Mouse (Mus musculus): Measurements from ENCODE around the gene Inpp5a.
A peak's percentile ranks its signal among the peaks of the same experiment; 100 is the strongest.

Gene Inpp5a

GRCm38 (mm10) chr7:139584221-139585175 is 195.6 kb downstream of the Inpp5a start:
- DNase-seq: peak; percentile 53

DNA sequence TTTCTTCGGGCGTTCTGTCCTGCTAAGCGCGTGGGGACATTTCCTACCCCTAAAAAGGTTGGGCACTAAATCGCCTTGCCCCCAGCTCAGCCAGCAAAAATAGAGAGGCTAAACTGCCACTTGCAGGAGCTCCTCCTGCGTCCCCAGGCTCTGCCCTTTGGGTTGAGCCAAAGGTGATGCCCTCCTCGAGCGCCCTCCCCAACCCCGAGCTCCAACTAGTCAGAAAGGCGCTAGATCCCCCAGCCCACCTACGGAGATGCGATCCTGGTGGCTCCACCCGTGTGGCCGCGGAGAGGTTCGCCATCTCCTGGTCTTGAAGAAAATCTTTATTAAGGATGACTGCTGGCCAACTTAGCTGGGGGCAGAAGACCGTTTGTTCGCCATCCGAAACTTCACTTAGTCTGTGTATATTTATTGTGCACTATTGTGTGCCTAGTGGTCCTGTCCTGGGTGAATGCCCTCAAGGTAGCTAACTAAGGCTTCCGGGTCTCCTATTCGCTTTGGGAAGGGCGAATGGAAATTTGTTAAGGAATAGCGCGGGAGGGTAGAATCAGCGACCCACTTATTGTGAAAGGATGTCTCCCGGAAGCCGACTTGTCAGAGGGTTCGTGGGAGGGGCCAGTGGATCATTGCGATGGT is 196.4 kb downstream of the Inpp5a start:
- peak; percentile 36 for DNase-seq

DNA sequence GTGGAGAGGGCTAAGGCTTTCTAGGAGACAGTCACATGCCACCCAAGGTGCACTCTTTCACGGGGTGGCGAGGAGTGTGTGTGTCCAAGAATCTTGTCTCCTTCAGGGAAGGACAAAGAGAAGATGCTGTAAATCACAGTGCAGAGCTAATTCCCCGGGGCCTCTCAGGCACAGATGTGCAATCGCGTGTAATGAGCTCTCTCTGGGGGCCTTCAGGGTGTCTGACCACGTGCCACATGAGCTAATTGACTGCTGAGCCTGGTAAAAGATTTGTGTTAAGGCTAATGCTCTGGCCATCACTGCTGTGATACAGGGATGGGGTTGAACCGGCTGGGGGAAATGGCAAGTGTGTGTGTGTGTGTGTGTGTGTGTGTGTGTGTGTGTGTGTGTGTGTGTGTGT is 199.0 kb downstream of the Inpp5a start:
- DNase-seq: peak; percentile 78

- peak; percentile 70 for DNase-seq
These were observed 201.4 kb downstream of the Inpp5a start for GRCm38 (mm10) chr7:139590302-139590701.

DNA sequence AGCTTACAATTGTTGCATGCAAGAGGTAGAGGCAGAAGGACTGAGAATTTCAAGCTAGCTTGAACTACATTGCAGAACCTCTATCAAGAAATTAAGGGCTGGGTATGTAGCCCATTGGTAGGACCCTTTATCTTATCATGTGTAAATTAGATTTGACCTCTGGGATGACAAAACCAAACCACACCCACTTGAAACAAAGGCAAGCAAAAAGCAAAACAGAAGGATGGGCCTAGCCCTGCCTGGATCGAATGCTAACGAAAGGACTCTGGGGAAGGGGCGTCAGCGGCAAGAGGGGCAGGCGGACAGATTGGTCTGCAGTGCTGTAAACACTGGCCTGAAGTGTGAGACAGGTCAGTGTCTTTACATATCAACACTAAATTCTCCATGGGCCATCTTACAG is 202.4 kb downstream of the Inpp5a start:
- no peak for DNase-seq

GRCm38 (mm10) chr7:139595311-139595710 is 206.4 kb downstream of the Inpp5a start:
- DNase-seq: no peak

- no peak for DNase-seq
These were observed 207.0 kb downstream of the Inpp5a start for GRCm38 (mm10) chr7:139595862-139596261.

- DNase-seq: no peak
These were observed 221.4 kb downstream of the Inpp5a start for GRCm38 (mm10) chr7:139610328-139610727.

GRCm38 (mm10) chr7:139615767-139616766 is 227.2 kb downstream of the Inpp5a start:
- peak; percentile 84 for DNase-seq

DNA sequence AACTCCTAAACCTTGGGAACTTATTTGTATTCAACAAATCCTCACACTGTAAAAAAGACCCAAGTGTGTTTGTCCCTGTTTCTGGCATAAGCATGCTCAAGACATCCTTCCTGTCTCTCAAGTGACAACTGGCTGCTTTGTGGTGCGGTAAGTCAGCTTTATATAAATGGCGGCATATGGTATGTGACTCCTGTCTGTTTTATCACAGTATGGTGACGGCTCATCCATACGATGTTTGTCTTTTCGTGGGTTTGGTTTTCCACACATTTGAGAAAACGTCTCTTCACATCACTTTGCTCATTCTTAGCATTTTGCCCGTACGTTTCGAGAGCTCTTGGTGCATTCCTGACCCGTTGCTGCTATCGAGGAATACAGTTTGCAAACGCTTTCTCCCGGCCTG is 233.7 kb downstream of the Inpp5a start:
- no peak for DNase-seq

DNA sequence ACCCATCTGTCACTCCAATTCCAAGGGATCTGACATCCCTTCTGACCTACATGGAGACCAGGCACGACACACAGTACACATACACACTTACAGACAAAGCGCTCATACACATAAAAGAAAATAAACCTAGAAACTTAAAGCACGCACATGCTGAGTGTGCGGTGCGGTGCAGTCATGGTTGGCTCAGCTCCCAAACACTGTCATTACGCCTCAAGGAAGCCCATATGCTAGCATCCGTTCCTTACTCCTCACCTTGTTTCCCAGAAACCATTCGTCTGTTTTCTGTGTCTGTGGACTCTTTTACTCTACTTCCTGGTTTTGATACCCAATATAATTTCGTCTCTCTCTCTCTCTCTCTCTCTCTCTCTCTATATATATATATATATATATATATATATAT is 236.2 kb downstream of the Inpp5a start:
- DNase-seq: no peak

All from retina, postnatal 1 day (tissue).